Mouse (Mus musculus) lung, postnatal 14 days (tissue): ENCODE results near the gene Zfp109.

ENCODE experiments used
- DNase-seq: peaks from one replicate; pipeline ENCODE4 v3.0.0; 2021

The Zfp109 gene

DNA sequence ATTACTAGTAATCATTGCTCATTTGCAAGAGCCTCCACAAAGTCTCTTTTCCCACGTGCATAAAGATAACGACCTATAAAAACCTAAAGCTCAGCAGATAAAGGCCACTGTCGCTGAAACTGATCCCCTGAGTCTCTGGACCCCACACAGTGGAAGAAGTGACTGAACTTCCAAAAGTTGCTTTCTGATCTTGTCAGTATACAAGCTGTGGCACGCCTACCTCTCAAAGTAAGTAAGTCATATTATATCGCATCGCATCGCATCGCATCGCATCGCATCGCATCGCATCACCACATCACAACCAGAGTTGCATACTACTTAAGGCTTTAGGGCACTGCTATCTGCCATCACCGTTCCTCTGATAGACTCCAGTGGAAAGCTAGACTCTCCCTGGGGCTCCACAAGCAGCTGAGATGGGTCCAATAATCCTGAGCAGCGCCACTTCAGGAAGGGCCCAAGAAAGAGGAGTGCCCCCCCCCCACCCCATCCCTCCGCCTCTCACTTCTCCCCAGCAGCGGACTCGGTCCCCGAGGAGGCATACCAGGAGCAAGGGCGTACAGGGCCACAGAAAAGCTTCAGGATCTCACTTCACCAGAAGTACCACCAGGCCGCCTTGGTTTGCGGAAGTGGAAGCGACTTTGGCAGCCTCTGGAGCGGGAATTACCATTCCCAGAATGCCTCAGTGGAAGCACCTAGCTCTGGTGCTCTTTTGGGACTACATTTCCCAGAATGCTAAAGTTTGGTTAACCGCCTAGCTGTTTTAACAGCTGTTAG, 29.7 kb downstream of the Zfp109 start:
- peak; percentile 62 for DNase-seq

DNA sequence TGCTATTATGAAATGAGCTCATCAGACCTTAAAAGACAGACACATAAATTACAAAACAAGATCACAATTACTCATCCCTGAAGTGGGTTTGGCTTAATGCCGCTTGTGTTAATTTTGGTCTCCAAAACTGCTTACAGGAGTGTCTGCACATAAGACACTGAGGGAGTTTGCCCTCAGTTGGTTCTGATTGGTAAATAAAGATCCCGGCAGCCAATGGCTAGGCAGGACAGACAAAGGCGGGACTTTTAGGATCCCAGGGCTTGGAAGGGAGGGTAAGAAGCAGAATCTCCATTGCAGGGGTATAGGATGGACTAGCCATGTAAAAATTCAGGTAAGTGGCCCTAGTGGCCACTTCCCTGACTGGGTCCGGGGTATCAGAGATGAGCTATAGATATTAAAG, 40.4 kb downstream of the Zfp109 start:
- no peak for DNase-seq

DNA sequence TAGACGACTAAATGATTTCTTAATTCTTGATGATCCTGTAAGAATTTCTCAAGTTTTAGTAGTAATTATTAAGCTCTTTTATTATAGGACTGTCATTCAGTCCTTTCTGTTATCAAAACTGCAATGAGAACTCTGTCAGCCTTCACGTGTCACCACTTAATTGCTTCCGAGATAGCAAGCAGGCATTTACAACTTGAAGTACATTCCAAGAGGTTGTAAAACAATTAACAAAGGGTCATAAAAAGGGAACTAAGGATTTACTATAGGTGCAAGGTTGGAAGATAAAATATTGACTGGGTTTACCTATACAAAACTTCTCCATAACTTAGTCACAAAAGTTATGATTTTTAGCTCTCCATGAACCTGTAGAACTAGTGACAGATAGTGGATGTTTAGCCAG, 44.2 kb downstream of the Zfp109 start:
- no peak for DNase-seq

DNA sequence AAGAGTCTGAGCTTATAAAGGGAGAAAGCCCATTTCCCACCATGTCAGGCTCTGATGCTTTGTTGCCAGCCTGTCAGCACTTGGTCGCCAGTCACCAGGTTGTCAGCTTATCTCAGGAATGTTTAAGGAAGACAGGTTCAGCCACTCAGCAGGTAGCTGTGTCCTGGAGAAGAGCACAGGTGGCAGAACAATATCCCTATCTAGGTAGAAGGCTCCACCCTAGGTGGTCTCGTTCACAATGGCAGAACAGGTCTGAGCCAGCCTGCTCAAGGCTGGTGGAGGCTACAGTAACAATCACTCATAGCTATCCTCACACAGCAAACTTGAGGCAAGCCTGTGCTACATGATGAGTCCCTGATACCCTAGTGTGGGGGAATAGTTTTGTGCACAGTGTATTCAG, 46.0 kb downstream of the Zfp109 start:
- no peak for DNase-seq

DNA sequence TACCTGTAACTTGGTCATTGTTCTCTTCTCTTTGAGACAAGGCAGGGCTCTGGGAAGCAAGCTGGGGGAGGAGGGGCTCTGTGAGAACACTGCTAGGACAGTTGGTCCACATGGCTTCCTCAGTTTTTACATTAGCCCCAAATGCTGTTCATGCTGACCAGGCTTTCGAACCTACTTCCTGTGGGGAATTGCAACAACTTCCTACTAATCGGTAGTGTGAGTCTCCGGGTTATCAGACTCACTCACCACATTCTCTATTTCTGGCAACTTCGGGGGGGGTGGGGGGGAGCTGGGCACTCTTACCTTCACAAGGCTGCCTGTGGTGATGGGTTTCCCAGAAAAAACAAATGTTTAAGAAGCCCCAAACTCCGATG, 47.8 kb downstream of the Zfp109 start:
- DNase-seq = no peak

DNA sequence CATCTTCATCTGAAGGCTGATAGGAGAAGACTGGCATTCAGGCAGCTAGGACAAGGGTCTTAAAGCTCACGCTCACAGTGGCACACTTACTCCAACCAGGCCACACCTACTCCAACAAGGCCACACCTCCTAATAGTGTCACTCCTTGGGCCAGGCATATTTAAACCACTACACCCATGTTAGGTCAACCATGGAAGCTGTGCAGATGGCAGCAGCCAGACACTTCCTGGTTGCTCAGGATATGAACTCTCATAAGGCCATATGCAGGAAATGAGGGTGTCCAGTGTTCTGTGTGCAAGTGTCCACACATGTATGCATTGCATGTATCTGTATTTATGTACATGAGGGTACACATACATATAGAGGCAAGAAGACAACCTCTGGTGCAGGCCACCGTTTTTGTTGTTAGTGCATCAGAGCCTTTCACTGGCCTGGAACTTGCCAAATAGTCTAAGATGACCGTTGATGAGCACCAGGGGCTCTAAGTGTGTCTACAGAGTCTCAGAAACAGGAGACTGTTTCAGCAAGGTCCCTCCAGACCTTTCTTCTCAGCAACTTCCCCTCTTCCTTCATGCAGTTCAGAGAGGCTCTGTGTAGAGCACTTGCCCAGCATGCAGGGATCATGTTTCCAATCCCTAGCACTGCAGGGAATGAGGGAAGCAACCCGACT, 48.3 kb downstream of the Zfp109 start:
- DNase-seq = no peak

DNA sequence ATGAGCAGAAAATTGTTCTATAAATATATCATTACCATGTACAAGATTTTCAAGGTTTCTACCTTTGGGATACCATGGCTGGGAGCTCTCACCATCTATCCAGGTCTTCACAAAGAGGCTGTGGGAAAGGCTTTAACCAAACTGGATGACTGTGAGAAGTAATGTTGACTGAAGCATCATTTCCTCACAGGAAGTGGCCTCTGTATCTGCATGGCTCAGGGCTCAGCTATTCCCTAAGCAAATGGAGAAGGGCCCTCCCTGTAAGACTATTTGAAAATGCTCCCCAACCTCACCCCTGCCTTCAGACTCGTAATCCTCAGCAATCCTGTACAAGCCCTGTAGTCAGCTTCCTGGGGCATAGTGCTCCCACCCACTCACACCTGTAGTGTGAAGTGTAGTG, 49.7 kb downstream of the Zfp109 start:
- no peak for DNase-seq
